Mouse (Mus musculus): ENCODE data around the gene Susd2.

DNA sequence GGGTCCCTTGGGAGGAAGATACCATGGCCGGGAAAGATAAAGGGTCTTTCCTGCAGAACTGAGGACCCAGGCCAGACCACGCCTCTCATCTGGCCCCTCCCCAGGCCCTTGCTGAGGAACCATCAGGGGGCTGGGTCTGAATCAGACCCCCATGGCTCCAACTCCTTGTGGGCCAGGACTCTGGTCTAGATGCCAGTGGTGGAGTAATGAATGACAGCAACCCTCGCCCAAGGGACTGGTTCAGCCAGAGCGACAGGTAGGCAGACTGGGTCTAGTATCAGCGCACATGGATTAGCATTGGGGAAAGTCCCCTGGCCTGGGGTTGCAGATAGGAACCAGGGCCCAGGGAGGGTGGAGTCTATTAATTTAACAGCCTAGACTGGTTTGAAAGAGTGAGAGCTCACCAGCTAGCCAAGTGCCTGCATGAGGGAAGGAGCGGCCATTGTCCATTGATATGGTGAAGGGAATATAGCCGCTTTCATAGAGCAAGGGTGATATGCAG lies 2.0 kb downstream of the Susd2 start:
- TF ChIP-seq CTCF (IDR thresholded peaks at IDR 0.05; ENCODE audit: extremely low read depth, insufficient read depth, insufficient read length, insufficient replicate concordance) (no peak), POLR2A (IDR thresholded peaks at IDR 0.05; ENCODE audit: low read depth, low read length) (no peak)

Data from spleen, adult 2 months (tissue).